ENCODE assay signal across 8 mouse cellular contexts in genomic region chr4:59188802-59189545, GRCm38 (mm10). TPM values are rescaled to one million over a fixed set of nuclear protein-coding genes. Genes with fewer than 3 reads are reported as not detected.
DNase-seq lines count a peak whose midpoint lies in the region; ATAC-seq and TF ChIP-seq lines count a peak whose summit lies in the region.

Gene Ugcg, plus strand, starts transcription at chr4:59189257.

- WGBS in embryonic facial prominence, embryonic 12.5 days: under 1% methylated on average over 59 of the region's 99 CpGs
- 3% methylated on average over 99 of the region's 99 CpGs for WGBS in kidney, adult 2 months
- under 1% methylated on average over 42 of the region's 99 CpGs for WGBS in limb, embryonic 13.5 days
- WGBS in midbrain, embryonic 15.5 days: under 1% methylated on average over 86 of the region's 99 CpGs
- WGBS in spleen, adult 2 months: 2% methylated on average over 60 of the region's 99 CpGs

- peak within 1 kb of the TSS; percentile 96 for H3K9ac ChIP-seq in embryonic facial prominence, embryonic 12.5 days
- H3K9ac ChIP-seq in limb, embryonic 13.5 days: peak within 1 kb of the TSS; percentile 97
- peak within 1 kb of the TSS; percentile 85 for H3K9ac ChIP-seq in midbrain, embryonic 15.5 days

- no peak for TF ChIP-seq CTCF in kidney, adult 2 months (conservative IDR thresholded peaks at IDR 0.05; ENCODE audit: insufficient read depth, insufficient read length, low read depth, low read length)
- no peak for TF ChIP-seq CTCF in spleen, adult 2 months (IDR thresholded peaks at IDR 0.05; ENCODE audit: extremely low read depth, insufficient read depth, insufficient read length, insufficient replicate concordance)

- H3K9me3 ChIP-seq in embryonic facial prominence, embryonic 12.5 days: no peaks in the 10 kb centered on the region
- H3K9me3 ChIP-seq in limb, embryonic 13.5 days: no peaks in the 10 kb centered on the region
- no peaks in the 10 kb centered on the region for H3K9me3 ChIP-seq in midbrain, embryonic 15.5 days

- peak within 1 kb of the TSS; percentile 84 for H3K4me2 ChIP-seq in embryonic facial prominence, embryonic 12.5 days (replicated peaks)
- peak within 1 kb of the TSS; percentile 90 for H3K4me2 ChIP-seq in limb, embryonic 13.5 days (replicated peaks)
- H3K4me2 ChIP-seq in midbrain, embryonic 15.5 days: peak within 1 kb of the TSS; percentile 56

- peak within 1 kb of the TSS; percentile 93 for H3K4me3 ChIP-seq in embryonic facial prominence, embryonic 12.5 days
- peak within 1 kb of the TSS; percentile 97 for H3K4me3 ChIP-seq in kidney, adult 2 months (ENCODE audit: insufficient read depth, low read depth, low read length)
- H3K4me3 ChIP-seq in limb, embryonic 13.5 days: peak within 1 kb of the TSS; percentile 85
- peak within 1 kb of the TSS; percentile 67 for H3K4me3 ChIP-seq in midbrain, embryonic 15.5 days
- peak within 1 kb of the TSS; percentile 85 for H3K4me3 ChIP-seq in spleen, adult 2 months (ENCODE audit: extremely low read depth, insufficient read depth, insufficient read length)

- no peaks in the 10 kb centered on the region for H3K27me3 ChIP-seq in embryonic facial prominence, embryonic 12.5 days
- no peaks in the 10 kb centered on the region for H3K27me3 ChIP-seq in kidney, adult 2 months (replicated peaks; ENCODE audit: control insufficient read depth, insufficient read depth, low read length)
- no peaks in the 10 kb centered on the region for H3K27me3 ChIP-seq in limb, embryonic 13.5 days
- no peaks in the 10 kb centered on the region for H3K27me3 ChIP-seq in midbrain, embryonic 15.5 days (replicated peaks)
- H3K27me3 ChIP-seq in spleen, adult 2 months (ENCODE audit: control insufficient read depth, insufficient read depth, low read length): no peaks in the 10 kb centered on the region

- no peak for TF ChIP-seq POLR2A in kidney, adult 2 months (IDR thresholded peaks at IDR 0.05; ENCODE audit: low read depth, low read length)
- no peak; the same call in 1 of the 2 replicates for TF ChIP-seq POLR2A in spleen, adult 2 months (IDR thresholded peaks at IDR 0.05; ENCODE audit: low read depth, low read length)

- no peaks in the 10 kb centered on the region for H3K36me3 ChIP-seq in embryonic facial prominence, embryonic 12.5 days
- H3K36me3 ChIP-seq in kidney, adult 2 months (ENCODE audit: control insufficient read depth, insufficient read depth, low read length): no peaks in the 10 kb centered on the region
- no peaks in the 10 kb centered on the region for H3K36me3 ChIP-seq in limb, embryonic 13.5 days
- no peaks in the 10 kb centered on the region for H3K36me3 ChIP-seq in midbrain, embryonic 15.5 days (replicated peaks)
- H3K36me3 ChIP-seq in spleen, adult 2 months (ENCODE audit: control insufficient read depth, insufficient read depth, low read length): no peaks in the 10 kb centered on the region

- H3K4me1 ChIP-seq in embryonic facial prominence, embryonic 12.5 days: peaks cover 4% of the 10 kb centered on the region; the same call in 1 of the 2 replicates
- H3K4me1 ChIP-seq in kidney, adult 2 months (ENCODE audit: control insufficient read depth, insufficient read depth, low read length): 0 out of 2 replicates have a peak, but pooled peaks cover 3% of the 10 kb centered on the region
- H3K4me1 ChIP-seq in limb, embryonic 13.5 days: peaks cover 6% of the 10 kb centered on the region
- peaks cover 13% of the 10 kb centered on the region for H3K4me1 ChIP-seq in midbrain, embryonic 15.5 days
- peaks cover 11% of the 10 kb centered on the region for H3K4me1 ChIP-seq in spleen, adult 2 months (ENCODE audit: control insufficient read depth, insufficient read depth, insufficient read length)

- DNase-seq in urinary bladder, adult 18-20 months (ENCODE audit: low spot score in 2 of 2): peak; percentile 64 to 70
- no peak for DNase-seq in urinary bladder, postnatal 10 days (ENCODE audit: low spot score)
- peak; percentile 80 to 89 for DNase-seq in heart, adult 18-20 months
- peak; percentile 88 for DNase-seq in kidney, adult 2 months
- peak in 1 of 2 experiments; percentile 82 for DNase-seq in spleen, adult 2 months (ENCODE audit: low read depth in 1 of 2, low spot score in 2 of 2)

- peak within 1 kb of the TSS; percentile 93 for H3K27ac ChIP-seq in embryonic facial prominence, embryonic 12.5 days
- peak within 1 kb of the TSS; percentile 21; the same call in 1 of the 2 replicates for H3K27ac ChIP-seq in kidney, adult 2 months (ENCODE audit: insufficient read depth, low read depth, low read length)
- H3K27ac ChIP-seq in limb, embryonic 13.5 days: peak within 1 kb of the TSS; percentile 88
- H3K27ac ChIP-seq in midbrain, embryonic 15.5 days: peak within 1 kb of the TSS; percentile 99
- peak within 1 kb of the TSS; percentile 88 for H3K27ac ChIP-seq in spleen, adult 2 months (ENCODE audit: insufficient read depth, low read length)

- peak; percentile 85 for ATAC-seq in embryonic facial prominence, embryonic 12.5 days (ENCODE audit: insufficient number of reproducible peaks, insufficient read depth, low FRiP score, low TSS enrichment)
- peak; percentile 91 for ATAC-seq in limb, embryonic 13.5 days (ENCODE audit: low FRiP score, low read depth)
- peak; percentile 94 for ATAC-seq in midbrain, embryonic 15.5 days (replicated peaks)

RNA-seq across cellular contexts. Expression of gene Ugcg, which starts in this region (rescaled TPM):
- 13.6 and 13.9 TPM in 2 replicates for polyA plus RNA-seq in embryonic facial prominence, embryonic 12.5 days (2016; fragmentation: Nextera tagmentation; extraction: Ambion mirVana)
- 10 to 100 TPM; 11.7 to 14.6 TPM for total RNA-seq in heart, adult 18-20 months (2021)
- polyA plus RNA-seq in kidney, adult 2 months (2012; rRNA removed): 7.4 and 11.6 TPM in 2 replicates
- polyA plus RNA-seq in limb, embryonic 13.5 days (2015; fragmentation: Nextera tagmentation; extraction: Ambion mirVana): 11.9 and 13.4 TPM in 2 replicates
- 17.3 and 20.0 TPM in 2 replicates for polyA plus RNA-seq in midbrain, embryonic 15.5 days (2015; fragmentation: Nextera tagmentation; extraction: Ambion mirVana)
- polyA plus RNA-seq in spleen, adult 2 months (2012; rRNA removed): 57.9 and 62.6 TPM in 2 replicates

Comparison
In these comparisons a context has a peak if more than half of its experiments do, and no peak if none do; other contexts are left out.
1. H3K27ac ChIP-seq: peak in every context shown above with its lines; median percentile 99 in midbrain, embryonic 15.5 days; 93 in embryonic facial prominence, embryonic 12.5 days; 88 in limb, embryonic 13.5 days; 88 in spleen, adult 2 months; 21 in kidney, adult 2 months.